Mouse (Mus musculus) right cerebral cortex, postnatal 36 days (tissue): ENCODE data around the gene Ip6k1.
"Not testable (repeated sequence)": the region's sequence is repeated elsewhere in the genome, so short reads cannot be mapped to it uniquely, and the experiment has no call there.

ENCODE experiments used
- DNase-seq, 2 experiments: peaks; one replicate each; pipeline ENCODE4 v3.0.0; 2022; ENCODE audit warnings: low spot score in 2 of 2, mixed read lengths in 1 of 2

The Ip6k1 gene

DNA sequence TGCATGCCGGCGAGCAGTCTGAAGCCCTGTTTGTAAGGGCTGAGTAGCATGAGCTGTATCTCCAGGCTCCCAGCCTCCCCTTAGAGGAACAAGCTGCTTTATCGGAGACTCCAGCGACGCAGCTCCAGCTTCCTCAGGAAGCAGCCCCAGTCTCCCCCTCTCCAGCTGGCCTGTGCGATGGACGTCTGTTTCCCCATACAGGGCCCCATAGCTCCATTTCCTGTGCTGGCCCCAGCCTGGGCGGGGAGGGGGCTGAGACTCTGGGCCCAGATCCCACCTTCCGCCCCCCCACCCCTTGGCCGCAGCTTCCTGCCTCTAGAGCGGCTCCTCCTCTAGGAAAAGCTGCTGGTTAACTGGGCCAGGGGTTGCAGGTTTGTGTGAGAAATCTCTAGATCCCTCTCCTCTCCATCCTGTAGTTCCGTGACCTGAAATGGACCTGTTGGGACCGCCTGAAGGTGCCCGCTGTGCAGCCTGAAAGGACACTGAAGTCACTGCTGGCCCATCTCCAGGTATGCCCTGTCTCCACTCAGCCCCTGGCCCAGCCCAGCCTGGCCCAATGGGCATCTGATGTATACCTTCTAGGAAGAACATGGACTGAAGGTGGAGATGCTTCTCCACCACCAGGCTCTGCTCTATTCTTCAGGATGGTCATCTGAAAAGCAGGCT is 19.5 kb upstream of the Ip6k1 start, which contains the start of gene Gm20661:
Gene Gm20661, plus strand, starts transcription at position 378 of the 666 bp plus-strand sequence.
- no peak for DNase-seq

DNA sequence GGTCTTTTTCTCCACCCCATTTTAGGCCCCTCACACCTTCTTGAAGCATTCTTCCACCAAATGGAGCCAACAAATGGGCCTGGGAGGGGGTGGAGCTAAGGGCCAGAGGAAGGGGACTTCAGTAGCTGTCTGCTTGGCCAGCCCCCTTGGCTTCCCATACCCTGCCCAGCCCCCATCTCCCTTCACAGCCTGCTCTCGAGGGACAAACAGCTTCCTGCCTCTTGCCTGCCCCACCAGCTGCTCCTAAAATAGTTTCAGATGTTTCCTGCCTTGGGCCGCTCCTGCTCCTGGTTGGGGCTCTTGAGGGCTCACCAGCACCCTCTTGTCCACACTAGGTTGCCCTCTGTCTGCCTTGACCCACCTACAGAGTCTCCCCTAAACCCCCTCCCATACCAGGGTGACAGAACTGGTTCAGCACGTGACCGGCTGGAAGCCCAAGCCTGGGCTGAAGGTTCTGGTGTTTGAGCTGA is 18.8 kb upstream of the Ip6k1 start:
- no peak for DNase-seq

- no peak for DNase-seq
Observed at GRCm38 (mm10) chr9:107984052-107984753, 18.1 kb upstream of the Ip6k1 start.

DNA sequence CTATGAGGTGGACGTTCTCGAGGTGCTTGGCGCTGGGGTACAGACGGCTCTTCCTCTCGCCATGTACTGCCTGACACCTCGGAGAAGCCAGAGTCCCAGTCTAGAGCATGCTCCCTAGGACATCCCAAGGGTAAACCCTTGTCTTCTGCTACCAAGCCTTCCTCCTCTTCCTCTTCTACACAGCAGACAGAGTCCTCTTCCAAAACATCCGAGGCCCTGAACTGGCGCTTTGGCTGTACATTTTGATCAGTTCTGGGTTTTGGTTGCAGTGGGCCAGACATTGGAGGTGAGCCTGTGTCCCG is 17.6 kb upstream of the Ip6k1 start:
- DNase-seq: no peak

- peak; percentile 77 to 78 for DNase-seq
Observed at GRCm38 (mm10) chr9:107985131-107986119, 16.9 kb upstream of the Ip6k1 start, which contains the start of gene Inka1. Gene Inka1 (minus strand): TSS chr9:107985879.

DNA sequence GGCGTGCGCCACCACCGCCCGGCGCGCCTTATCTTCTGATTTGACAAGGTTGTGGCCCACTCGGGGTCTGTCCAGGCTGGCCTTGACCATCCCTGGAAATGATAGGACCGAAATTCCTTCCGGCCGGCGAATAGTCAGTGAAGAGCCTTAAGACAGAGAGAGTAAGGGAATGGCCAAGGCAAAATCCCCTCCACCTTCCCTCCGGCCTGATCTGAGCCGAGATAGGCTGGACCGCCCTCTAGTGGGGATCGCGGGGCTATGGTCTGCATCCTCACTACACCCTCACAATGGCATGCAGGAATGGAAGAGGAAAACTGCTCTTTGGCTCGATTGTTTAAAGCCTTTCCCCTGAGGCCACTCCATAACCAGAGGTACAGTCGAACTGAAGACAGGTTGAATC is 15.9 kb upstream of the Ip6k1 start:
- peak in 1 of 2 experiments; percentile 43 for DNase-seq

GRCm38 (mm10) chr9:107987950-107988349 is 14.4 kb upstream of the Ip6k1 start:
- DNase-seq: no peak

DNA sequence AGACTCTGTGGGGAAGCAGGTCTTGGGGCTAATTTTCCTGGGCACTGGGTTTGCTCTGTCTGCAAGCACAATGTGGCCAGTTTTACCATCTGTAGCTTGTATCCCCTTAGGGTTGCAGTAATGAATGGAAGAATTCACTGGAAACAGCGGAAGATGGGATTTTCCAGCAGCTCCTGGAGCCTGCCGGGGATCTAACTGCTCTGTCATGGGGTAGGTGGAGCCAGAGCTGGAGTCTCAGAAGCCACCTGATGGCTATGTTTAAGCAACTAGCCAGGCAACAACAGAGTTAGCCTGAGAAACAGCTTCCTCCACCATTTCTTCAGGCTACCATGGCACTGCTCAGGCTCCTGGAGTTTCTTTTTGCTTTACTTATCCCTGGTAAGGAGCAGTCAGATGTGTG is 10.1 kb upstream of the Ip6k1 start, which contains the start of gene Cdhr4:
Gene Cdhr4, plus strand, starts transcription at position 301 of the 400 bp plus-strand sequence.
- no peak for DNase-seq

GRCm38 (mm10) chr9:107993013-107993412 is 9.3 kb upstream of the Ip6k1 start:
- DNase-seq: no peak

GRCm38 (mm10) chr9:107994464-107994863 is 7.8 kb upstream of the Ip6k1 start:
- no peak for DNase-seq

GRCm38 (mm10) chr9:107995513-107995912 is 6.8 kb upstream of the Ip6k1 start:
- DNase-seq: no peak

DNA sequence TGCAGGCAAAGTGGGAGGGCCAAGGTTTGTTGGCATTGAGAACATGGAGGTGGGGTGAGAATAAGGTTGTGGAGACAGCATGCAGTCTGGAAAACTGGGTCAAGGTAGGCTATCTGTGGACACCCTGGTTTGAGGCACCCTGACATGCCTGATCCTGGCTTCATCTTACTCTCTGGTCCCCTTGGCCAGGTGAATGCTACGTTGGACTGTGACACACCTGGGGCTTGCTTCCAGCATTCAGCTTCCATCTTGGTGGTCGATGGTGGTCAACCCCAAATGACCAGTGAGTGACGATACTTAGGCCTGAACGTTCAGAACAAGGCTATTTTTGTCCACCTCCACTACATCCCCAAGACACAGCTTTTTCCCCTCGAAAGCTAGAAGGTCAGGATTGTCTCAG is 6.3 kb upstream of the Ip6k1 start, which contains the start of gene Gm20662:
Gene Gm20662, plus strand, starts transcription at position 301 of the 400 bp plus-strand sequence.
- DNase-seq: no peak

- DNase-seq: no peak
Observed at GRCm38 (mm10) chr9:108002778-108003530, 653 bp downstream of the Ip6k1 start.

- no peak for DNase-seq
Observed at GRCm38 (mm10) chr9:108003531-108003890, 1.2 kb downstream of the Ip6k1 start.

DNA sequence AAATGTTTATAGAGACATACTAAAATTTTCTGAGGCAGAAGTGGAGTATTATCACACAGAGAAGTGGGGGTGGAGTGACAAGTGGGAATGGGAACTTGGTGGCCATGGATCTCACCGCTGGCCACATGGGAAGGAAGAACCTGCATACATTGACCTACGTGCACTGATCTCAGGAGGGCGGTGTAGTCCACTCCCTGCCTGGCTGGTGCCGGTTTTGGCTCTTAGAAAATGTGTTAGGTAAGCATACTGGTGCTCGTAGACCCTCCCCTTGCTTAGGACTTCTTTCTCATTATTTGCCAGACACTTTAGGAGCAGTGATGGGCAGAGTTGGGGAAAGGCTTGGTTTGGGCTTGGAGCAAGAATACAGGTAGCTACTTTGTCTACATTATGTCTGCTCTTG is 5.7 kb downstream of the Ip6k1 start:
- DNase-seq: no peak

DNA sequence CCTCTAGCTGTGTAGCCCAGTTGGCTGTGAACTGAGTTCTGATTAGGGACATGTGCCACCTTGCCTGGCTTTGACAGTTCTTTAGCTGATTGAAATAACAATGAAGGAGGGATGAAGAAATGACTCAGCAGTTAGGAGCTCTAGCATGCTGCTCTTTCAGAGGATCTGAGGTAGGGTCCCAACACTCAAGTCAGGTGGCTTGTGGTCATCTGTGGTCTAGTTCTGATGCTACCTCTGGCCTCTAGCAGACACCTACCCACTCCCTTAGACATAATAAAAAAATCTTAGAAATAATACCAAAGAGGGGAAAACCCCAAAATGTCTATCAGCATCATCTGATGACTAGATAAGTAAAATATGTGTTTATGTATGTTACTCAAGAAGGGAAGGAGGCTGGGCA is 8.1 kb downstream of the Ip6k1 start:
- DNase-seq: no peak

- DNase-seq: not testable (repeated sequence)
Observed at GRCm38 (mm10) chr9:108013577-108013976, 11.3 kb downstream of the Ip6k1 start.

DNA sequence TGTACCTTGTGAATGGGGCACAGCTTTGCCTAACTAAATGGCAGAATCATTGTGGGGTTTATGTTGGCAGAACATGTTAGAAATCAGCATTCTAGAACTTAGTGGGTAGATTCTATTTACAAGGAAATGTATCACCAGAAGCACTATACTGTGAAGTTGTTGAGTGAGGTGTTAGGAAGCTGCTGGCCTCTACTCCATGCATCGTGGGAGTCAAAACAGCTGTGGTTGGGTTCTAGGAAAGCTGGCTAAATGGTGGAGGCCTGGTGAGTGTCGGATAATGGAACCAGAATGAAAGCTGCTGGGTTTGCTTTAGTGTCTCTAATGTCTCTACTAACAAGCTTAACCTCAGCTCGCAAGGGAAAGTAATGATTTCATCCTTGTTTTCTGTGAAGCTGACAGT is 14.8 kb downstream of the Ip6k1 start:
- peak in 1 of 2 experiments; percentile 18 for DNase-seq

DNA sequence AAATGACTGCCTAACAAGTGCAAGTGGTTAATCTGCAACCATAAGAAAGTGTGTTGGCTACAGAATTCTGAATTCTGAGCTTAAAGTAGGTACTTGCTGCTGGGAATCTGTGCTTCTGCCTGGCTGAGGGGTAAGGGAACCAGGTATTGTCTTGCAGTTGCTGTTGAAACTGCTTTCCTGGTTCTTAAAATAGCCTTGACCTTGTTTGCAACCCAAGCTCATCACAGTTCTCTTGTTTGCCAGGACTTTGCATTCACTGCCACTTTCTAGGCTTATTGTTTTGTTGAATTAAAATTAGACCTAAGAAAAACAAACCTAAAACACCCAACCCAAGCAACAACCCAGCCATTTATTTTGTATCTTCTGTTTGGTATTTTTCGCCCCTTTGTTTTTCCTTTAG is 18.4 kb downstream of the Ip6k1 start:
- no peak for DNase-seq

GRCm38 (mm10) chr9:108023216-108023615 is 20.9 kb downstream of the Ip6k1 start:
- DNase-seq: no peak

- no peak for DNase-seq
Observed at GRCm38 (mm10) chr9:108026584-108026983, 24.3 kb downstream of the Ip6k1 start.
